Mouse (Mus musculus): ENCODE measurements at regions not wholly inside any gene's neighbourhood (a gene's known extent, or its start where the extent isn't known, plus 50 kb on each side); places are given as distances from the start of the nearest gene placed in this dataset.

DNA sequence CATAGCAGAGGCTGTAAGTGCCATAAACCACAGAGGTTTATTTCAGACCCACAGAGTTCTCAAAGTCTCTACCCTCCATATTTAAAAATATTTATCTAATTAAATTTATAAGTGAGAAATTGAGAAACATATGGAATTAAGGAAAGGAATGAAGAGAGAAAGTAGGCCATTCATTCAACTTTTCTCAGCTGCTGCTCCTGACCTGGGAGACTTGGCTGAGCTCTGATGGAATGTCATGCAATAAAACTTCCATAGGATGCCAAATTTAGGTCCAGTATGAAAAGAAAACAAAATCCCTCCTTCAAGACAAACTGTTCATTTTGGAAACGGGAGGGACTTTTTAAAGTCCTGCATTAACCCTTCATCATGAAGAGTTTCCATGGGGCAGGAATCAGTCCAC is 379.3 kb upstream of the Tnp1 start:
- TF ChIP-seq CTCF (IDR thresholded peaks at IDR 0.05) = no peak
- TF ChIP-seq EP300 (IDR thresholded peaks at IDR 0.05) = no peak
